Mouse (Mus musculus) neural tube, embryonic 10.5 days (tissue): ENCODE data around the gene Prr18.
A peak's percentile ranks its signal among the peaks of the same experiment; 100 is the strongest.

Source experiments
- DNase-seq: peaks from one replicate; pipeline ENCODE4 v3.0.0-alpha.2; 2017; ENCODE audit warnings: low spot score; ENCODE audit errors: extremely low spot score

The Prr18 gene

DNA sequence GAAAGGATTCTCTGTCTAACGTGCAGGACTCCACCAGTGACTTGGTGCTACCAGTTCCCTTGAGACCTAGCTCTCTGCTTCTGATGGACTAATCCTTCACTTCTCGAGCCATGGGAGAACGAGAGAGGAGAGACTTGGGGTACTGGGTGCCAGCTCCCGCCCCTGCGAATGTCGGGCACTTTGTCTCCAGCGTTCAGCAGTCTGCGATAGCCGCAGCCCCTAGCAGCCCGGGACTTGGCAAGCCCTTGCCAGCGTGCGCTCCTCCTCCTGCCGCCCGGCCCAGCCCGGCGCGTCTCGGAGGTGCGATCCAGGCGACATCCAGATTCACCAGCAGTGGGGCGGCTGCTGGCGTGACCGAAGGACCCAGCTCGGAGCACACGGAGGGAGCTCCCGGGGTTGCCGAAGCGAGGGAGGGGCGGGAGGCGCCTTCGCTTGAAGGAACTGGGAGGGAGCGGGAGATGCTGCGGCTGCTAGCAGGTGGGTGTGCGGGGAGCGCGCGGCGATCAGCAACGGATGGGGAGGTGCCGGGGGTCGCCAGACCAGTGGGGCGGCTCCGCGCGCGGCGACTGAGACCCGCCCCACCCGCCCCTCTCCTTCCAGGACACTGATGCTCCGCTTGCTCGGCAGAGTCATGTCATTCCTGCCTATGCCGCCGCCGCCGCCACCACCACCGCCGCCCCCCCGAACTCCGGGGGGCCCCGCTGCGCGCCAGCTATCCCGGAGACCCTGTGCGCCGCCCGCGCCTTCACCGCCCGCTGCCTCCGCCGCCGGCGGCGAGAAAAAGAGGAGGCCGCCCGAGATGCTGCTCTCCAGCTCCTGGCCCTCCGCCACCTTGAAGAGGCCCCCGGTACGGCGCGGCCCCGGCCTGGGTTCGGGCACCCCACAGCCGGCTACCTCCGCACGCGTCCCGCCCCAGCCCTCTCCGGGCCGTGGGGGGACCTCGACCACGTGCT, 3.4 kb downstream of the Prr18 start:
- DNase-seq, result peak; percentile 56

DNA sequence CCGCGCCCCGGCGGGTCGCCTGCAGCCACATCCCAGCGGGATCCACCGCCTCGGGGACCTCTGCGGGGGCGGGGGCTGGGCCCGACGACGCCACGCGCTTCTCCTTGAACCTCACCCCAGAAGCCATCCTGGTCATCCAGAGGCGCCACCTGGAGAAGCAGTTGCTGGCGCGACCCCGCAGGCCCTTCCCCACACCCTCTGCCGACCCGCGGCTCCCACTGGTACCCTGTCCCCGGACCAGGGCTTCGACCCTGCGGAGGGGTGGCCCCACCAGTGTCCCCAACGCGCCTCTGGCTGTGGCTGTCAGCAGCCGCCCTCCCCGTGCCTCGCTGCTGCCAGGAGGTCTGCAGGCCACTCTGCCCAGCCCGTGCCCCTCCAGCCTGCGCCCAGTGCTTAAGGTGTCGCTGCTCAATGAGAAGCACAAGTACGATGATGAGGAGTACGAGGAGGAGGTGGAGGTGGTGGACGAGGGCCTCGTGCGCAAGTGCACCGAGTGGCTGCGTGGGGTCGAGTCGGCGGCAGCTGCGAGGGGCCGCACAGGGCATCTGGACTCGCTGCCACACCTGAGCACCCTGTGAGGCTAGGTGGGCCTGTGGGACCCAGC, 4.2 kb downstream of the Prr18 start:
- DNase-seq, result no peak

DNA sequence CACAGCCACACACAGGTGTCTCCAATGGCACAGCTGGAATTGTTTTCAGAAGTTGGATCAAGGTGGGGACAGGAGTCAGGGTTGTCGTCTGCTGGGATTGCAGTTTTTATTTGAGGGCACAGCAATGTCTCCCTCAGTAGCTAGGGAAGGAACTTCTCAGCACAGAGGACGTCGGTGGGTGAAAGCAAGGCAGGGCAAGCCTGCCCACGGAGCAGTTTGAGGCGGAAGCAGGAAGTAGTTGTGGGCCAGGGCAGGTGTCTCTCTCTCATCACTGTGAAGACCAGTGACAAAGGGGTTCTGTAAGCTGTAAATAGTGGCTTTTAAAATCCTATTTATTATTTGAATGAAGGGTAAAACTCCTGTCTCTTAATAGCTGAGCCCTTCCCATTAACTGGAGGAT, 5.4 kb downstream of the Prr18 start:
- DNase-seq, result no peak

DNA sequence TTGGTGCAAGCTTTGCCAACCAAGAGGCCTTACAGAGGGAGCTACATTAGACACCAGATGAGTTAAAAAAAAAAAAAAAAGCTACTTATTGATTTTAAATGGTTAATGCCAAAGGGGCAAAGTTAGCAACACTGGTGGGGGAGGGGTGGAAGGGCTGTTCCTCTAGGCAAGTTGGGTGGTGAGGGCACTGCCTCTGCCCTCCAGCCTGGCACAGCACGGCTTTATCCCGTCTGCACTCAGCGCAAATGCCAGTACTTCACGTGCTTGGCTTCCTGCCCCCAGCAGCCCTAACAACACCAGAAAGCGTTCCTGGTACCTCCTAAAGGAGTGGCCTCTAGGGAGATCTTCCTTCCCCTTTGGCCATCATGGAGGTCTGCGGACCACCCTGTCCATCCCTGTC, 6.2 kb downstream of the Prr18 start:
- no peak for DNase-seq

DNA sequence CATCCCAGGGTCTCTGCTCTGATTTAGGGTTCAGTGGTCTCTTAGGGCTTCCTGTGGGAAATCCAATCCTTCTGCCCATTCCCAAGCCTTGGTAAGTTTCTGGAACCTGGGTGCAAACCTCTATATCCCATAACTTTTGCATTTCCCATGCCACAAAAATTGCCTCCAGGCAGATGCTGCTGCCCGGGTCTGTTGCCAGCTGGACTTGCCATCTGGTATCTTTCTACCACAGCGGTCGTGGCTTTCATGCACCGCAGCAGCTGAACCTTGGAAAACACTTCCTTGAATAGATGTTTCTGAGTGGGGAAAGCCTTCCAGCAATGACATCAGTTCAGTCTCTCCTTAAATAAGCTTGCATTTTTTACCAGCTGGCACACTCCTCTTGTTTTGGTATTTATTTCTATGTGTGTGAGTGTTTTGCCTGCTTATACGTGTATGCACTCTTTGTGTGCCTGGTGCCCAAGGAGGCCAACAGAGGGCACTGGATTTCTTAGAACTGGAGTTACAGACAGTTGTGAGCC, 10.6 kb downstream of the Prr18 start:
- no peak for DNase-seq

DNA sequence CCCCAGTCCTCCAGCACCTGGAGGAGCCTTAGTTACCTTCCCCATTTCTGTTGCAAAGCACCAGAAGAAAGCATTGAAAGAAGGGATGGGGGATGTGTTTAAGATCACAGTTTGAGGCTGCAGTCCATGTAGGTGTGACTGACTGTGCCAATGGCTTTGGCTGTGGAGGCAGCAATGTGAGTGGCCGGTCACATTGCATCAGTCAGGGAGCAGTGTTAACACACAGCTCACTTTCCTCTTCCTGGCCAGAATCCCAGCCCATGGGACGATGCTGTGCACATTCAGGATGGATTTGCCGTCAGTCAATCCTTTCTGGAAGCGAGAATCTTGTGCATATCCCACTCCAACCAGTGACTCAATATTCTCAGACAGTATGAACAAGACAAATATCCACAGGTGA, 11.7 kb downstream of the Prr18 start:
- DNase-seq, result no peak

DNA sequence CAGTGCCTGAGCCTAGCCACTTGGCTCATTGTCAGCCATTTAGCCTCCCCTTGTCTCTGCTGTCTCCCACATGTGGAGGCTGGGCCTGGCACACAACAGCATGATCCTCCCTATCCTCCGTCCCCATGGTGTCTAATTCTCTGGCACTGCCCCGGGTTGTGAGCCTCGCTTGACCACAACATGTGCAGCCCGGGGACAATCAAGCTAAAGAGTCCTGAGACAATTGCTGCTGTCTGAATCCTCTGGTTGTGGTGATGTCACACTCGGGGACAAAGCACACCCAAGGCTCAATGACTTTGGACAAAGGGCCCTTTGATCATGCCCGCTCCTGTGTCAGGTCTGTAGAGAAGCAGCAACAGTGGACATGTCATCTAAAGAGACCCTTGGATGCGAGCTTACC, 13.8 kb downstream of the Prr18 start:
- DNase-seq, result no peak

DNA sequence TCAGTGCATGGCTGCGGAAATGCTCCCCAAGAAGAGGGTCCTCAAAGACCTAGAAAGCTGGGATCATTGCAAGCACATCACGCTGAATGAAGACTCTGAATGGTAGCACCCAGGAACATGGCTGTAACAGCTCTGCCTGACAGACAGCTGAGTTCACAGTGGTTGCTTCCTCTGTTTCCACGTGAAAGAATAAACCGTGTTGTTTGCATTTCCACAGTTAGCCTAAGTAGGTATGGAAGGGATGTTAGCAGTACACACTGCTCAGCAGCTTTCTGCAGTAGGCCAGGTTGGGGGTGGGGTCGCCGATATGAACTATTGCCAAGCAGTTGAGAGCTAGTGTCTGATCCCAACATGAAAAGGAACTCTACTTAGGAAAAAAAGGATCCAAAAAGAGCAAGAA, 18.4 kb downstream of the Prr18 start, which contains the start of gene T2:
T2 (plus strand) TSS at position 301 of the 400 bp plus-strand sequence.
- no peak for DNase-seq

DNA sequence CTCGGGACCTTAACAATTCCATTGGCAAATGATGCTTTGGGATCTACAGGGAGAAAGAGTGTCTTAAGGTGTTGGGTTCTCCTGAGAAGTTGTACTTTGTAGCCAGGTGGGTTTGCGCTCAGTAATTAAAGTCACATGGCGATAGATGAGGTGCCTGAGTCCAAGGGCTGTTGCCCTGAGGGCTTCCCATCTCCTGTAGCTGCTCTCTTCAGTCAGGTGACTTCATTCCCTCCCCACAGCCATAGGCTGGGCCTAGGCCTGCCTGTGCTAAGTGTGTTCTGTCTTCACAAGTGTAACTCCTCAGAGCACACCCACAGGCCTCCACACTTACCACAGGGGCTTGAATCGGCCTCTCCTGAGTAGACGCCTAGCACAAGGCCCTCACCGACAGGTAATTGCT, 20.2 kb downstream of the Prr18 start:
- no peak for DNase-seq

DNA sequence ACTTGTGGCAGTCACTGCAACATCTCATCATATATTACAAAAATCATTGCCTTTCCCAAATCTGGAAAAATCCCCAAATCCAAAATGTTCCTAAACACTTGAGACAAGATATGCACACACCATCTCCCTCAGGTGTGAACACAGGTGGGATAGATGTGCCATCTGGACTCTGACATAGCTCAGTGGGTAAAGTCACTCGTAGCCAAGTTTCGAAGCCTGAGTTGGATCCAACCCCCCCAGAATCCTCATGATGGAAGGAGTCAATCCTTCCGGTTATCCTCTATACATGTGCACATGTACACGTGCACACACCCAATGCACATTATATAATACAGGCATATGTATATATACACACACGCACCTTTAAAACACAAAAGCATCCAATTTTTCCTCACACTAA, 23.6 kb downstream of the Prr18 start:
- DNase-seq, result no peak

DNA sequence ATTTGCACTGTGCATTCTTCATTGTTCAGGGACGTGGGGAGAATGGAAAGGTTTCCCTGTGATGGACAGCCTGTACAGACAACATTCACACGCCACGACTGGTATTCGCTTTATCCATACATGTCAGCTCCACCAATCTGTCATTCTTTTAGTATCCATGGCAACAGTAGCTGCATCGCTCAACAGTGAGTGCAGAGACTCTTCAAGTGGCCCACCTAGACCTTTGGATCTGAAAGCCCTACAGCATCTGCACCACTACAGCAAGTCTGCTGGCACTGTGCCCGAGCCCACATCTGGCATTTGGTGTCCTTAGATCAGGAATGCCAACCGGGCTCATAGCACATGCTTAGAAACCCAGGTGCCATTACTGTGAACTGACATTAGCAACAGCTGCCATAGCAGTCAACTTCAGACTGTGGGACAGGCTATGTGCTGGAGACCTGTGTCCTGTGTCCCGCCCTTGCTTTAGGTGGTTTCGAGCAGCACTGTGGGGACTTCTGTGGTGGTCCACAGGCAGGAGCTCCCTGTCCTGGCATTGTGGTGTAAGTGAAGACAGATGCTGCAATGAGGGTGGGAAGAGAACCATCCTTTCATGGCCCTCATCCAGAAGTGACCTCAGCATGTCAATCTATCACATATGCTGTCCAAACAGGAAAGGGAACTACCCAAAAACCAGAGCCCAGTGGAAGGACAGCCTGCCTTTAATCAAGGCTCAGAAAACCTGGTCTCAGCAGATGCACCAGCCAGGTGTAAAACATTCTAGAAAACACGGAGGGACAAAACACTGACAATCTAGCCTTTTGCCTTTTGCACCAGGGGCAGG, 24.2 kb downstream of the Prr18 start:
- no peak for DNase-seq

DNA sequence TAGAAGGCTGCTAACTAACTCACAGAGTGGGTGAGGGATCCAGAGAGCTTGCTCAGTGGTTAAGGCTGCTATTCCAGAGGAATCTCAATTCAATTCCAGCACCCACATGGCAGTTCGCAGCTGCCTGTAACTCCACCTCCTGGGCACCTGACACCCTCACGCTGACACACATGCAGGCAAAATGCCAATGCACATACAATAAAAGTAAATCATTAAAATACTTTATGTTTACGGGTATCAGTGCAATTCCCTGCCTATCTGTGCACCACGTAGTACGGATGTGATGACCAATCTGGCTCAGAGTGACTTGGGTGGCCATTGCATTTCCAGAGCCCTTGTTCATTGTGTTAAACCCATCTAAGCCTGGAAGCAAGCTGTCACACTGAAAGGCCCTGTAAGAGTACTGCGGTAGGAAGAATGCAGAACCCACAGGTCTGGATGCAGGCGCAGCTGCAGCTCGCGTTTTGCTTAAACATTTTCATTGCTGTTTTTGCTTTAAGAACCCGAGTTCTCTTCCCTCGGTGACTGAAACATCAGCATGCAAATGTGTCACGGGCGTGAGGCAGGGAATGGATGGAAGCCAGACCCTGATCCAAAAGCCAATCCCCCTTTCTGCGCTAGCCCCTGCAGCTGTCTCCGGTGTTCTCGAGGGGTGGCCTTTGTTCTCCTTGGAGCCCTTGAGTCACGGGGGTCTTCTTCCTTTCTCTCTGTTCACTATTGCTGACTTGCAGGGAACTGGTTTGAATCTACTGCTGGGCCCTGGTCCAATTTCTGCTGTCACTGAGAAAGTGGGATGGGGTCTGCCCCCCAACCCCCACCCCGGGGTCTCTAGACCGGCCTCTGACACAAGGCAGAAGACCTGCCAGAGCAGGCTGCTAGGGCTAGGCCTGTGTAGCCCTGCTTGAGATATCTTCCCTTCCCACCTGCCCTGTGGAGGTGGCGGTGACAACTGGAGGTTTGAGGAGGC, 30.5 kb downstream of the Prr18 start:
- DNase-seq, result peak; percentile 33

DNA sequence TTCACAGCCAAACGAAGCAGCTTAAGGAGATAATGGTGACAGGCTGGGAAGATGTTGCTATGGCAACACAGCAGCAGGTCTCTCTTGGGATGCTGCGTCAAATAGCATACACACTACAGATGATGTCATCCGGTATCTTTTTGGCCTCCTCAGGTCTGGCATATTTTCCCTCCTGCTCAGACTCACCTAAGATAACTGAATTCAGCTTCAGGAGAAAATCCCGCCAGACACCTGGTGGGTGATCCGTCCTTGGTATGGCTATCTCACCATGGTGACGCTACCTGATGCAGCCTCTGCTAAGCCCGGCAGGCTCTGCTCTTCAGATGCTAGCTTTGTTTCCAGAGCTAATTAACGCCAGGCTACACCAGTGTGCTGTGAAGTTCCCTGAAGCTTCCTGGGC, 31.3 kb downstream of the Prr18 start:
- DNase-seq, result peak; percentile 23

DNA sequence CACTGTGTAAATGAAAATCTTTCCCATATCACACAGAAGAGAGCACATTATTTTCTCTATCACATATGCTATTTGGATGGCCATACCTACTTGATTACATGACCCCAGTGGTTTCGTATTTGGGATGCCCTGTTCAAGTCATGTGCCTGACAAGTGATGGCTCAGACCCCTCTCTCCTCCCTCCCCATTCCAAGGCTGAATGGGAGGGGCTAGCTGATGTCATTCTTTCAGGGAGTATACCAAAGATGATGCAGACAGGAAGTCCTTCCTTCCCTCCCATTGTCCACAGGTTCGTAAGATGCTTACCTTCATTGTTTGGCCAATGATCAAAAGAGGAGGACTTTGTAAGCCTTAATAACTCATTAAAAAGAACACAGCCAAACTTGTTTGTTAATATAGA, 31.9 kb downstream of the Prr18 start:
- no peak for DNase-seq

DNA sequence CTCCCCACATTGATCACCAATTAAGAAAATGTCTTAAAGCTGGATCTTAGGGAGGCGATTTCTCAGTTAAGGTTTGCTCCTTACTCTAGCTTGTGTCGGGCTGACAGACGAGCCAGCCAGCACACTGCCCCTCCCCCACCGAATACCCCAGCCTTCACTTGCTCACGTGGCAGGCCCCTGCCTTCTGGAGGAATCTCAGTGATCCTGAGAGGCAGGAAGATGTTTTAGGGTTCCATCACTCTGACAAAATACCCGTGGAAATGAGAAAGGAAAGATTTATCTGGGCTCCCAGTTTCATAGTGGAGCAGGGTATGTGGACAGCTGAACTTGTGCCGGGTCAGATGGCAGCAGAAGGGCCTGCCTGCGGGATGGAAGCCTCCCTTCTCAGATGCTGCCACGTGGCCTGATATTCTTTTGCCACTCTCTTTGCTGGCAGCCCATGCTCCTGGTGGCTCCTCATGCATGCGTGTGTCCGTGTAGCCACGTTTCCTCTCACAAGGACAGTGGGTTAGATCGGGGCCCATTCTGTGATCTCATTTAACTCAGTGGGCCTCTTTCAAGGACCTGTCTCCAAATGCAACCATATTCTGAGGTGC, 33.5 kb downstream of the Prr18 start:
- peak; percentile 53 for DNase-seq

DNA sequence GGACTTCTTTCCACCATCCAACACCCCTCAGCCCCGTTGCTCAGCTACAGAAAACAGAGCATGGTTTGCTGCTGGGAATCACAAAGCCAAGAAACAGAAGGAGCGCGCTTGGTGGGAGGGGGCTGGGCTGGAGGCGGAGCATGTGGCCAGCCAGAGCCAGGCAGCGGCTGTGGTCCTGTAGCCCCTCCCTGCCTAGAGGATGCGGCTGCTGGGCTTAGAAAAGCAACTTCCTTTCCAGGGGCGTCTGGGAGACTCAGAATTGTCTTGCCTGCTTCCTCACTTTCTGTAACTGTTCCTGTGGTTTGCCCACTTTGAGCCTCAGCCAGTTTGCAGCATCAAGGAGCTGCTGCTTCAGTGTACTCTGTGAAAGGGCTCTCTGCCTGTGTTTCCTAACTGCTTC, 34.6 kb downstream of the Prr18 start:
- peak; percentile 88 for DNase-seq

DNA sequence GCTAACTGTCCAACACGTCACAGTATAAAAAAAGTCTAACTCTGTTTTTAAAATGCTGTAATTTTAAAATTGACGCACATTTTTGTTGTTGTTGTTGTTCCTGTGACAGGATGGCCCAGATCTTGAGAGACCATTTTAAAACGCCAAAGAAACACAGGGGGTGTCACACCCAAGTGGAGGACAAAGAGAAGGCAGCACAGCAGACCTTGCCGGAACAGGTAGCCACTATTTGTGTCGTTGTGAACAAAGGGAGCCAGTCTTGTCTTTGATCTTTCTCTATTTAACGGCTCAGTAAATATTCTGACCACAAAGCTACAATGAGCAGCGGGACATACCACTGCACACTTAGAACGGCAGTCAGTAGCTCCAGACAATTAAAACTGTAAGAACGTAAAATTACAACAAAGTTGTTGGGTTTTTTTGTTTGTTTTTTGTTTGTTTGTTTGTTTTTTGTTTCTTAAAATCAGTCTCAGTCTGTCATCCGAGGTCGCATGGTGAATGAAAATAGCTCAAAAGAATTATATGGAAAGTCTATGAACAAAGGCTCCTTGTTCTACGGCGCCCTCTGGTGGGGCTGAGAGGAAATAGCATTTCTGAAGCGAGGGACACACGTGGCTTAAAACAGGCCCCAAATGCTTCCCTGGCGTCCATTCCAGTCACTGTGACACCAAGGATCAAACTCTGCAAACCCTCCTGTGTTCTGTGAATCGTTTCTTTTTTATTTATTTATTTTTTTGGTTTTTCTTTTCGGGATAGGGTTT, 35.2 kb downstream of the Prr18 start:
- DNase-seq, result peak; percentile 83

DNA sequence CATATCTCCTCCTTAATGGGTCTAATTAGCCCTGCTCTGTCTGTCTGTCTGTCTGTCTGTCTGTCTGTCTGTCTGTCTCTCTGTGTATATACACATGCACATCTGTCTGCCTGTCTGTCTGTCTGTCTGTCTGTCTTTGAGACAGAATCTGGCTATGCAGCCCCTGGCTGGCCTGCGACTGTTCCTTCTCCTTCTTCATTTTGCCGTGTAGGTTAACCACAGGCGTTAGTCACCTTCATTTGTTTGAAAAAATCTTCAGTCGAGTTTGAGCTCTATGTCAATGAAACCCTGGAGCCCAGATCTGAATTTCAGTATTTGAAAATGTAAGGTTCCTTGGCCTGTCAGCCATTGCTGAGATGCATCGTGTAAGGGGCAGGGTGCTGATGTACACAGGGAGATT, 40.0 kb downstream of the Prr18 start:
- DNase-seq, result no peak

DNA sequence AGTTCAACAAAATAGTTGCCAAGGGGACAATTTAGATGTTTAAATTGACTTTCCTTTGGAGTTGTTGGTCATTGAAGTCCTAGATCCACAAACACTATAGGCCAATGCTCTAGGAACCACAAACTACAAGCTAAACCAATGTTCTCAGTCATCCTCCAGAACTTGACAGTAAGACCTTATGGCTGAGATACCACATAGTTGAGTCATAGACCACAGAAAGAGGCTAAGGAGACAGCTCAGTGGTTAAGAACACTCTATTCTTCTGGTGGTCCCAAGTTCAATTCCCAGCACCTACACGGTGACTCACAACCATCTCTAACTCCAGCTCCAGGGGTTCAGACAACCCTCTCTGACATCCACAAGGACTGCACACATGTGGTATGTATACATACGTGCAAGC, 48.2 kb downstream of the Prr18 start:
- DNase-seq, result no peak
